Mouse (Mus musculus): ENCODE results near the gene Ogdh. TPM values are rescaled to one million over a fixed set of nuclear protein-coding genes. Genes with fewer than 3 reads are reported as not detected.
A peak's percentile ranks its signal among the peaks of the same experiment; 100 is the strongest.

The Ogdh gene
- polyA plus RNA-seq, 1 experiment from 2014 or later, result 155 TPM

- WGBS, result 90% methylated on average over 4 of the region's 4 CpGs
- H3K4me2 ChIP-seq (replicated peaks; ENCODE audit: low read depth, low read length), result peak overlapping the region; percentile 89
- no peak overlapping the region; the same call in 1 of the 2 replicates for H3K27ac ChIP-seq (ENCODE audit: low read length)
- H3K27me3 ChIP-seq (ENCODE audit: insufficient read depth, low read length), result no peaks in the 10 kb centered on the region
- peaks cover 7% of the 10 kb centered on the region for H3K4me1 ChIP-seq (ENCODE audit: insufficient read depth, low read length)
- H3K9ac ChIP-seq (replicated peaks; ENCODE audit: low read length), result no peak overlapping the region
- no peaks in the 10 kb centered on the region for H3K9me3 ChIP-seq (ENCODE audit: low read length)
- H3K4me3 ChIP-seq (ENCODE audit: low read length), result peak overlapping the region; percentile 80
- no peak for ATAC-seq (ENCODE audit: low FRiP score, low TSS enrichment)
- peaks cover 10% of the 10 kb centered on the region; the same call in 1 of the 2 replicates for H3K36me3 ChIP-seq (ENCODE audit: insufficient read depth, low read length)
Observed at GRCm38 (mm10) chr11:6292988-6293349, 1.5 kb downstream of the Ogdh start.

GRCm38 (mm10) chr11:6293601-6294000 is 2.2 kb downstream of the Ogdh start:
- Histone ChIP-seq H3K27me3 (ENCODE audit: insufficient read depth, low read length) (no peaks in the 10 kb centered on the region), H3K36me3 (ENCODE audit: insufficient read depth, low read length) (peaks cover 16% of the 10 kb centered on the region; the same call in 1 of the 2 replicates), H3K4me3 (ENCODE audit: low read length) (no peak overlapping the region), H3K27ac (ENCODE audit: low read length) (no peak overlapping the region), H3K4me2 (replicated peaks; ENCODE audit: low read depth, low read length) (no peak overlapping the region), H3K9ac (replicated peaks; ENCODE audit: low read length) (no peak overlapping the region), H3K9me3 (ENCODE audit: low read length) (no peaks in the 10 kb centered on the region), H3K4me1 (ENCODE audit: insufficient read depth, low read length) (peaks cover 7% of the 10 kb centered on the region)
- WGBS, result 89% methylated on average over 2 of the region's 2 CpGs
- no peak for ATAC-seq (ENCODE audit: low FRiP score, low TSS enrichment)

GRCm38 (mm10) chr11:6294632-6295031 is 3.2 kb downstream of the Ogdh start:
- Histone ChIP-seq H3K27me3 (ENCODE audit: insufficient read depth, low read length) (no peaks in the 10 kb centered on the region), H3K4me2 (replicated peaks; ENCODE audit: low read depth, low read length) (no peak overlapping the region), H3K4me1 (ENCODE audit: insufficient read depth, low read length) (peaks cover 7% of the 10 kb centered on the region), H3K36me3 (ENCODE audit: insufficient read depth, low read length) (peaks cover 16% of the 10 kb centered on the region; the same call in 1 of the 2 replicates), H3K9me3 (ENCODE audit: low read length) (no peaks in the 10 kb centered on the region), H3K4me3 (ENCODE audit: low read length) (no peak overlapping the region), H3K9ac (replicated peaks; ENCODE audit: low read length) (no peak overlapping the region), H3K27ac (ENCODE audit: low read length) (no peak overlapping the region)
- ATAC-seq (ENCODE audit: low FRiP score, low TSS enrichment), result no peak
- WGBS, result 95% methylated on average over 4 of the region's 4 CpGs

- Histone ChIP-seq H3K27ac (ENCODE audit: low read length) (no peak overlapping the region), H3K4me2 (replicated peaks; ENCODE audit: low read depth, low read length) (no peak overlapping the region), H3K9ac (replicated peaks; ENCODE audit: low read length) (no peak overlapping the region), H3K4me1 (ENCODE audit: insufficient read depth, low read length) (peaks cover 7% of the 10 kb centered on the region), H3K27me3 (ENCODE audit: insufficient read depth, low read length) (no peaks in the 10 kb centered on the region), H3K36me3 (ENCODE audit: insufficient read depth, low read length) (peaks cover 18% of the 10 kb centered on the region), H3K9me3 (ENCODE audit: low read length) (no peaks in the 10 kb centered on the region), H3K4me3 (ENCODE audit: low read length) (no peak overlapping the region)
- ATAC-seq (ENCODE audit: low FRiP score, low TSS enrichment), result no peak
Observed at GRCm38 (mm10) chr11:6296077-6296476, 4.6 kb downstream of the Ogdh start.

GRCm38 (mm10) chr11:6299435-6299834 is 8.0 kb downstream of the Ogdh start:
- Histone ChIP-seq H3K9me3 (ENCODE audit: low read length) (no peaks in the 10 kb centered on the region), H3K9ac (replicated peaks; ENCODE audit: low read length) (no peak overlapping the region), H3K27me3 (ENCODE audit: insufficient read depth, low read length) (no peaks in the 10 kb centered on the region), H3K36me3 (ENCODE audit: insufficient read depth, low read length) (peaks cover 27% of the 10 kb centered on the region), H3K4me2 (replicated peaks; ENCODE audit: low read depth, low read length) (no peak overlapping the region), H3K4me3 (ENCODE audit: low read length) (no peak overlapping the region), H3K4me1 (ENCODE audit: insufficient read depth, low read length) (no peaks in the 10 kb centered on the region), H3K27ac (ENCODE audit: low read length) (no peak overlapping the region)
- WGBS, result 84% methylated on average over 2 of the region's 2 CpGs
- no peak for ATAC-seq (ENCODE audit: low FRiP score, low TSS enrichment)

- Histone ChIP-seq H3K36me3 (ENCODE audit: insufficient read depth, low read length) (peaks cover 22% of the 10 kb centered on the region), H3K9me3 (ENCODE audit: low read length) (no peaks in the 10 kb centered on the region)
Observed at GRCm38 (mm10) chr11:6302793-6303192, 11.4 kb downstream of the Ogdh start.

GRCm38 (mm10) chr11:6305943-6306430 is 14.6 kb downstream of the Ogdh start:
- Histone ChIP-seq H3K4me2 (replicated peaks; ENCODE audit: low read depth, low read length) (no peak overlapping the region), H3K4me3 (ENCODE audit: low read length) (no peak overlapping the region), H3K27me3 (ENCODE audit: insufficient read depth, low read length) (no peaks in the 10 kb centered on the region), H3K27ac (ENCODE audit: low read length) (no peak overlapping the region), H3K36me3 (ENCODE audit: insufficient read depth, low read length) (peaks cover 23% of the 10 kb centered on the region), H3K4me1 (ENCODE audit: insufficient read depth, low read length) (no peaks in the 10 kb centered on the region), H3K9me3 (ENCODE audit: low read length) (no peaks in the 10 kb centered on the region), H3K9ac (replicated peaks; ENCODE audit: low read length) (no peak overlapping the region)
- WGBS, result 91% methylated on average over 1 of the region's 1 CpGs
- ATAC-seq (ENCODE audit: low FRiP score, low TSS enrichment), result no peak

More at GRCm38 (mm10) chr11:6302793-6303192, 11.4 kb downstream of the Ogdh start:
- H3K9ac ChIP-seq (replicated peaks; ENCODE audit: low read length), result no peak overlapping the region
- no peak overlapping the region for H3K27ac ChIP-seq (ENCODE audit: low read length)
- no peaks in the 10 kb centered on the region for H3K27me3 ChIP-seq (ENCODE audit: insufficient read depth, low read length)
- WGBS, result 76% methylated on average over 2 of the region's 2 CpGs
- H3K4me3 ChIP-seq (ENCODE audit: low read length), result no peak overlapping the region
- ATAC-seq (ENCODE audit: low FRiP score, low TSS enrichment), result peak; percentile 39; the same call in 1 of the 2 replicates
- H3K4me1 ChIP-seq (ENCODE audit: insufficient read depth, low read length), result no peaks in the 10 kb centered on the region
- no peak overlapping the region for H3K4me2 ChIP-seq (replicated peaks; ENCODE audit: low read depth, low read length)

- peaks cover 23% of the 10 kb centered on the region for H3K36me3 ChIP-seq (ENCODE audit: insufficient read depth, low read length)
- WGBS, result 89% methylated on average over 4 of the region's 4 CpGs
Observed at GRCm38 (mm10) chr11:6308181-6308580, 16.7 kb downstream of the Ogdh start.

GRCm38 (mm10) chr11:6313874-6314406 is 22.5 kb downstream of the Ogdh start:
- no peak for ATAC-seq (ENCODE audit: low FRiP score, low TSS enrichment)
- Histone ChIP-seq H3K27ac (ENCODE audit: low read length) (no peak overlapping the region), H3K9me3 (ENCODE audit: low read length) (no peaks in the 10 kb centered on the region), H3K36me3 (ENCODE audit: insufficient read depth, low read length) (peaks cover 36% of the 10 kb centered on the region), H3K27me3 (ENCODE audit: insufficient read depth, low read length) (no peaks in the 10 kb centered on the region), H3K9ac (replicated peaks; ENCODE audit: low read length) (no peak overlapping the region), H3K4me1 (ENCODE audit: insufficient read depth, low read length) (no peaks in the 10 kb centered on the region), H3K4me2 (replicated peaks; ENCODE audit: low read depth, low read length) (no peak overlapping the region), H3K4me3 (ENCODE audit: low read length) (no peak overlapping the region)
- WGBS, result 40% methylated on average over 7 of the region's 7 CpGs

More at GRCm38 (mm10) chr11:6308181-6308580, 16.7 kb downstream of the Ogdh start:
- no peak overlapping the region for H3K27ac ChIP-seq (ENCODE audit: low read length)
- no peaks in the 10 kb centered on the region for H3K4me1 ChIP-seq (ENCODE audit: insufficient read depth, low read length)
- H3K4me2 ChIP-seq (replicated peaks; ENCODE audit: low read depth, low read length), result no peak overlapping the region
- H3K27me3 ChIP-seq (ENCODE audit: insufficient read depth, low read length), result no peaks in the 10 kb centered on the region
- no peak overlapping the region for H3K4me3 ChIP-seq (ENCODE audit: low read length)
- no peaks in the 10 kb centered on the region for H3K9me3 ChIP-seq (ENCODE audit: low read length)
- no peak for ATAC-seq (ENCODE audit: low FRiP score, low TSS enrichment)
- no peak overlapping the region for H3K9ac ChIP-seq (replicated peaks; ENCODE audit: low read length)

- Histone ChIP-seq H3K36me3 (ENCODE audit: insufficient read depth, low read length) (peaks cover 31% of the 10 kb centered on the region), H3K27ac (ENCODE audit: low read length) (no peak overlapping the region), H3K4me2 (replicated peaks; ENCODE audit: low read depth, low read length) (no peak overlapping the region), H3K9me3 (ENCODE audit: low read length) (no peaks in the 10 kb centered on the region), H3K4me1 (ENCODE audit: insufficient read depth, low read length) (no peaks in the 10 kb centered on the region), H3K27me3 (ENCODE audit: insufficient read depth, low read length) (no peaks in the 10 kb centered on the region), H3K4me3 (ENCODE audit: low read length) (no peak overlapping the region), H3K9ac (replicated peaks; ENCODE audit: low read length) (no peak overlapping the region)
- no peak for ATAC-seq (ENCODE audit: low FRiP score, low TSS enrichment)
- WGBS, result 90% methylated on average over 11 of the region's 11 CpGs
Observed at GRCm38 (mm10) chr11:6316821-6317220, 25.4 kb downstream of the Ogdh start.
